Mouse (Mus musculus) ES-E14 (cell line): ENCODE measurements at regions not wholly inside any gene's neighbourhood (a gene's known extent, or its start where the extent isn't known, plus 50 kb on each side); places are given as distances from the start of the nearest gene placed in this dataset.

ENCODE experiments used
- CHD2 ChIP-seq: IDR thresholded peaks from 2 replicates; pipeline ENCODE4 v1.6.1; 2014; ENCODE audit warnings: mild to moderate bottlenecking, low read depth, low read length, inconsistent platforms
- ZC3H11A ChIP-seq: IDR thresholded peaks from 2 replicates; pipeline ENCODE4 v1.6.1; 2012; ENCODE audit warnings: low read depth, mild to moderate bottlenecking, inconsistent platforms, low read length, borderline replicate concordance

DNA sequence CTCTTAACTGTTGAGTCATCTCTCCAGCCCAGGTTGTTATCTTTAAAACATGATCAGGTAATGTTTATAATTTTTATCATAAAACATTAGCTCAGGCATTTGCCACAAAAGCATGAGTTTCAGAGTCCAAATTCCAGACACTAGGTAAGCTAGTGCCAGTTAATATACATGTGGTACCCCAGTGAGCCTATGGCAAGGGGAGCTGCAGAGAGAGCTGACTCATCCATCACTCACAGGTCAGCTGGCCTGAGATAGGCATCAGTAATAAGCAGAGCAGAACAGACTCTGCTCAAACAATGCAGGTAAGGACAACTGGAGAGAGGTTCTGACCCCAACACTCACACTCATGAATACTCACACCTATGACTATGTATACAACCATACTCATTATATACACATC lies 144.6 kb upstream of the Sgcd start:
- TF ChIP-seq ZC3H11A (no peak), CHD2 (no peak)
